Mouse (Mus musculus) limb, embryonic 15.5 days (tissue): ENCODE data around the gene Creb3l1. TPM values are rescaled to one million over a fixed set of nuclear protein-coding genes. Genes with fewer than 3 reads are reported as not detected.

Experiments
- ATAC-seq: fragments of 200-750 bp; cut with Nextera tagmentation; 2 replicates; pipeline ENCODE4 v1.8.0; 2017; ENCODE audit warnings: low read depth, moderate TSS enrichment; ENCODE audit not compliant: insufficient number of reproducible peaks, low FRiP score, low TSS enrichment
- H3K27ac ChIP-seq: fragments of 300-500 bp; sonication (generic); 2 replicates; pipeline ENCODE4 v1.5.1; 2015; ENCODE audit warnings: moderate library complexity, mild to moderate bottlenecking, inconsistent platforms
- H3K27me3 ChIP-seq: fragments of 300-500 bp; sonication (generic); 2 replicates; pipeline ENCODE4 v1.6.1; 2015; ENCODE audit warnings: inconsistent platforms
- H3K36me3 ChIP-seq: fragments of 300-500 bp; sonication (generic); 2 replicates; pipeline ENCODE4 v1.6.1; 2015; ENCODE audit warnings: inconsistent platforms
- H3K4me1 ChIP-seq: fragments of 300-500 bp; sonication (generic); 2 replicates; pipeline ENCODE4 v1.6.1; 2015; ENCODE audit warnings: inconsistent platforms
- H3K4me2 ChIP-seq: fragments of 300-500 bp; sonication (generic); 2 replicates; pipeline ENCODE4 v1.6.1; 2015; ENCODE audit warnings: mild to moderate bottlenecking, inconsistent platforms
- H3K4me3 ChIP-seq: fragments of 300-500 bp; sonication (generic); 2 replicates; pipeline ENCODE4 v1.5.1; 2015; ENCODE audit warnings: mild to moderate bottlenecking, inconsistent platforms
- H3K9ac ChIP-seq: fragments of 300-500 bp; sonication (generic); 2 replicates; pipeline ENCODE4 v1.6.1; 2015; ENCODE audit warnings: inconsistent platforms
- H3K9me3 ChIP-seq: fragments of 300-500 bp; sonication (generic); 2 replicates; pipeline ENCODE4 v1.6.1; 2016; ENCODE audit warnings: inconsistent platforms
- WGBS: fragments of 180-500 bp; shearing (Covaris S2); methylation state at CpG from one replicate; pipeline ENCODE4 v1.1.7; 2015; 5-methylcytosine and 5-hydroxymethylcytosine counted together
- polyA plus RNA-seq: library from polyadenylated mRNA; unstranded; fragments of >200 nt; fragmentation: Nextera tagmentation; extraction: Ambion mirVana; gene quantifications from 2 replicates; pipeline ENCODE4 v1.2.1, GENCODE M21; 2015

Creb3l1 gene
- polyA plus RNA-seq, 1 experiment from 2014 or later, result 30.4 TPM

DNA sequence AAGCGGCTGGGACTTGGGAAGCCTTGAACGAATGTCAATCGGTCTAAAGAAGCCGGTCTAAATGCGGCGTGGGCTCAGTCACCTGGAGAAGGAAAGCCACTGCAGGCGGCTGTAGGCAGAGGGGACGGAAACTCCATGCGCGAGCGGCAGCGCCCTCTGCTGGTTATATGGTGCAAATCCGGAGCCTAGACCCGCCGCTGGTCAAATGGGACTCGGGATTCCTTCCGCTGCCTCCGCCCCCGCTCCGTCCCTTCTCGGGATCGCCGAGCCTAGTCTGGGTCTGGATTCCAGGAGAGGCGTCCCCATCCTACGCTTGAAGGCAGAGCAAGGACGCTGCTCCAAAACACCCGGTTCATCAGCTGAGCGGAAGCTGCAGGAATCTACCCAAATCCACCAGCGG lies 34.2 kb upstream of the Creb3l1 start:
- 0 out of 2 replicates have a peak, but pooled peaks have one; percentile 36 for ATAC-seq
- H3K36me3 ChIP-seq, result no peaks in the 10 kb centered on the region

DNA sequence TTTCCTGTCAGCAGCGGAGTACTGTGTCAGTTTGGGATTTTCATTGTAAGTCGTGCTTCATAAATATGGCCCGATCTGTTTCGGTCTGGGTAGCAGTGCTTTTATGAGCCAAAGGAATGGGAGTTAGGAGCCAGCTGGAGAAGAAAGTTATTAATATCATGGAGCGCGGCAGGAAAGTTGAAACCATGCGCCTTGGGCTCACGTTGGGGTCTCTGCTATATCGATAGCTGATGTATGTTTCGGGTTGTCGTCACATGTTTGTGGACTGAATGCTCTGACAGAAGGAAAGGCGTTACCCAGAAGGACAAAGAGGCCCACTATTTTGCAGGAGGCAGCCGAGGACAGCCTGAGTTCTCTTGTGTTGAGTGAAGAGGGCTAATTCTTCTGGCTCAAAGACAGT lies 32.5 kb upstream of the Creb3l1 start:
- no peak overlapping the region for H3K9ac ChIP-seq
- no peaks in the 10 kb centered on the region for H3K36me3 ChIP-seq
- peaks cover 52% of the 10 kb centered on the region for H3K4me1 ChIP-seq
- H3K27me3 ChIP-seq, result peaks cover 22% of the 10 kb centered on the region
- no peak overlapping the region for H3K4me2 ChIP-seq
- H3K27ac ChIP-seq, result peak overlapping the region; percentile 98
- ATAC-seq, result no peak
- H3K9me3 ChIP-seq, result no peaks in the 10 kb centered on the region
- no peak overlapping the region for H3K4me3 ChIP-seq
- 36% methylated on average over 13 of the region's 13 CpGs for WGBS

More for the DNA sequence above, 34.2 kb upstream of the Creb3l1 start:
- Histone ChIP-seq H3K9ac (peak overlapping the region; percentile 56), H3K9me3 (no peaks in the 10 kb centered on the region), H3K27me3 (peaks cover 22% of the 10 kb centered on the region), H3K4me1 (peaks cover 46% of the 10 kb centered on the region), H3K27ac (peak overlapping the region; percentile 33; the same call in 1 of the 2 replicates), H3K4me3 (peak overlapping the region; percentile 61), H3K4me2 (peak overlapping the region; percentile 92)
- WGBS, result under 1% methylated on average over 29 of the region's 29 CpGs

DNA sequence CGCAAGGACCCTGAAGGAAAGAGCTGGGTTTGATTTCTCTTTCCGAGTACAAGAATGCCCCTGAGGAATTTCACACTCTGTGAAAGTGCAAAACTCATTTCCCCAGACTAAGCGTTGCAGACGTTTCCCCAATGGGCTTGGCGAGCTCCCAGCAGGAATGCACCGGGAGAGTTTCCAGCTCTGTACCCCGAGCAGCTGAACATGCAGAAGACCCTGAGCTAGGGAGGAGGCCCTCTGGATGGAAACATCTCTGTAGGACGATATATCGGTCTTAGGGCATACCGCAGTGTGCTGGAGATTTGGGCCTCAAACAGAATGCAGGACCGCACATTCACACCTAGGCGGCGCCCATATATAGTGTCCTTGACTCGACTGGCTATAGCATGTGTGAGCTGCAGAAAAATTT lies 31.5 kb upstream of the Creb3l1 start:
- H3K36me3 ChIP-seq, result no peaks in the 10 kb centered on the region
- WGBS, result under 1% methylated on average over 14 of the region's 14 CpGs
- H3K9ac ChIP-seq, result peak overlapping the region; percentile 33; the same call in 1 of the 2 replicates
- H3K4me2 ChIP-seq, result peak overlapping the region; percentile 70
- H3K4me3 ChIP-seq, result peak overlapping the region; percentile 37
- peak overlapping the region; percentile 98 for H3K27ac ChIP-seq
- H3K27me3 ChIP-seq, result peaks cover 21% of the 10 kb centered on the region
- H3K4me1 ChIP-seq, result peaks cover 52% of the 10 kb centered on the region
- ATAC-seq, result peak; percentile 43
- H3K9me3 ChIP-seq, result no peaks in the 10 kb centered on the region

DNA sequence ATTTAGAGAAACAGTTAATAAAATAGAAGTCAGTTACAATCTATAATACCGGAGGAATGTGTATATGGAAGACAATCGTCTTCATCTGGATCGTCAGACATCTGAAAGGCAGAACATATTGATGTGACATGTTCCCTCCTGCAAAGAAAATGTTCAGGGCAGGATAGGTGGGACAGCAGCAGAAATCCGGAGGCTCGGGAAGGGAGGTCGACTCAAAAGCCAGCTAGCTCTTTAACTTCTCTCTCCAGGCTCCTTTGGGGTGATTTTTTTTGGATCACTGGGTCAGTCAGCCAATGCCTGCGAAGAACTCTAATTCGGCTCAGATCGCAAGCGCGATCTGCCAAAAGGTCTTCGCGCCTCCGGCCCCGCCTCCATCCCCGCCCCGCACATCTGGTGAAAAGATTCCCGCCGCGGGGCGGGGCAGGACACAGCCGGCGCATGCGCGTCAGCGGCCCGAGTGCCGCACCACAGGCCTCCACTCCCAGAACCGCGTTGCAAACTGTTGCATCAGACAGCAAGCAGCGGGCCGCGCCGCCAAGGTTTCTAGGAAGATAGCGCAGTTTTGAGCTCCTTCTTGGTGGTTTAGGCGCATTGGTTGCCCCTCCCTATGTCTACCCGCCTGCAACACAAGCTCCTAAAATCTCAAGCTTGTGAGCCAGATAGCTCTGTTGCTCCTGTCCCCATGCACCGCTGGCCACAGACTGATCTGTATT lies 31.0 kb upstream of the Creb3l1 start:
- H3K9me3 ChIP-seq, result no peaks in the 10 kb centered on the region
- peak overlapping the region; percentile 98 for H3K27ac ChIP-seq
- H3K36me3 ChIP-seq, result no peaks in the 10 kb centered on the region
- peak; percentile 87 for ATAC-seq
- H3K4me3 ChIP-seq, result peak overlapping the region; percentile 37
- WGBS, result 2% methylated on average over 38 of the region's 38 CpGs
- H3K27me3 ChIP-seq, result peaks cover 15% of the 10 kb centered on the region
- peaks cover 50% of the 10 kb centered on the region for H3K4me1 ChIP-seq
- H3K4me2 ChIP-seq, result peak overlapping the region; percentile 70
- H3K9ac ChIP-seq, result peak overlapping the region; percentile 33; the same call in 1 of the 2 replicates

DNA sequence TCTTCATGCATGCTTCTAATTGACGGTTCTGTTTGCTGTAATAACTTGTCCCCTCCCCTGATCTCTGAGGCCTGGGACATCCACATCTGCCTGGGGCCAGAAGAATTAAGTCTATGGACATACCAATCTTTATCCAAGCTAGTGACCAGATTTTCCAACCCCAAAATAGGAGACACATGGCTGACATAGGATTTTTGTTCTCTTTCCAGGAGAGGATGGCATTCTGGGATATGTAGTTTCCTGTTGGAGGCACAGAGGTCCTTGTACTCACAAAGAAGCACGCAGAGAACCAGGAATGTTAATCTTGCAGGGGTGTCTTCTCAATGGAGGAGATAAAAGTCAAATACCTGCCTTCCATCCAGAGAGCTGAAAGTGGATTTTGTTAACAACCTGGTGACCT lies 28.5 kb upstream of the Creb3l1 start:
- Histone ChIP-seq H3K27me3 (no peaks in the 10 kb centered on the region), H3K27ac (peak overlapping the region; percentile 73)
- ATAC-seq, result no peak

DNA sequence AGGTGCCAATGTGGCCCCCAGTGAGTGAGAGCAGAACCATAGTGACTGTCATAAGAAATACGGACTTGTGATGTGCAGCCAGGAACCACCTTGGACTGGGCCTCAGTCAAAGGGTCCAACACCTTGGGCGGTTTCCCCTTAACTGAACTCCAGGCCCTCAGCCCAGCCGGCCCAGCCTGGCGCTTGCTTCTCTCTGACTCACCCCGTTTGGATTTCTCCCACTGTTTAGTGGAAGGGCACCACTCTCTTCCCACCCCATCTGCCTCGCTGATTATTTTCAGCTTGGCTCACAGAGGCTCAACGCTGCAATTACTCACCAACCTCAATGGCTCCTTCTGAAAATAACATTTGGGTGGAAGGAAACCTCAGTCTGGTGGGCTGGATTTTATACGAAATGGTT lies 27.9 kb upstream of the Creb3l1 start:
- peaks cover 28% of the 10 kb centered on the region for H3K4me1 ChIP-seq
- H3K9ac ChIP-seq, result no peak overlapping the region
- no peaks in the 10 kb centered on the region for H3K9me3 ChIP-seq
- H3K4me2 ChIP-seq, result no peak overlapping the region
- peak overlapping the region; percentile 73 for H3K27ac ChIP-seq
- no peak for ATAC-seq
- WGBS, result 64% methylated on average over 8 of the region's 8 CpGs
- no peaks in the 10 kb centered on the region for H3K36me3 ChIP-seq
- H3K27me3 ChIP-seq, result no peaks in the 10 kb centered on the region
- no peak overlapping the region for H3K4me3 ChIP-seq

More for the DNA sequence above, 28.5 kb upstream of the Creb3l1 start:
- Histone ChIP-seq H3K4me1 (peaks cover 29% of the 10 kb centered on the region), H3K4me3 (no peak overlapping the region), H3K9ac (no peak overlapping the region), H3K9me3 (no peaks in the 10 kb centered on the region), H3K36me3 (no peaks in the 10 kb centered on the region), H3K4me2 (no peak overlapping the region)
- 38% methylated on average over 2 of the region's 2 CpGs for WGBS

DNA sequence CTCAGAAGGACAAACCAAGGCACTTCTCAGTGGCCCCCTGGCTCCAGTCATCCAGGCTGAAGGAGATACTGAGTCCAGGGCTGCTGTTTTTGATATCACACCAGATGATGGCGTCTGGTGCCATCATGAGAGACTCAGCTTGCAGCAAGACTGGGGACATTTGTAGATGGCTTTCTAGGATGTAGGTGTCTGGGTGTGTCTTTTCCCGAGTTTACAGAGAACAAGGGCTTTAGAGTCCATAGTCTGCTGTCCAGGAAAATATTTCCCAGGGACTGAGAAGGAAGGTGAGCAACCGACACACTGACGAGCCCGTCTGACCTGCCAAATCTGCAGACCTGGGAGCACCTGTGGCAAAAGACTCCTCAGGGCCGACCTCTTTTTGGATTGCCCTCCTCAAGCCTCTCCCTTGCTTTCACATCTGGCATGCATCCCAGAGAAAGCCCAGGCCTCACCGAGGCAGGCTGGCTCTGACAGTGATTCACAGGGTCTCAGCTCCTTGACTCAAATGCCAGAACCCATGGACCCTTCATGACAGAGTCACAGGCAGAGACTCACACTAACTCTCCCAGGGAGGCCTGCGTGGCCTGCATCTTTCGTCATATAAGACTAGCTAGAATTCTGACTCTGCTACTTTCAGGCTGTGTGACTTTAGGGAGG lies 23.9 kb upstream of the Creb3l1 start:
- no peak for ATAC-seq
- Histone ChIP-seq H3K27me3 (no peaks in the 10 kb centered on the region), H3K9ac (no peak overlapping the region), H3K4me2 (no peak overlapping the region), H3K9me3 (no peaks in the 10 kb centered on the region), H3K27ac (no peak overlapping the region), H3K4me3 (no peak overlapping the region), H3K36me3 (no peaks in the 10 kb centered on the region), H3K4me1 (peaks cover 8% of the 10 kb centered on the region)
- 57% methylated on average over 9 of the region's 9 CpGs for WGBS

DNA sequence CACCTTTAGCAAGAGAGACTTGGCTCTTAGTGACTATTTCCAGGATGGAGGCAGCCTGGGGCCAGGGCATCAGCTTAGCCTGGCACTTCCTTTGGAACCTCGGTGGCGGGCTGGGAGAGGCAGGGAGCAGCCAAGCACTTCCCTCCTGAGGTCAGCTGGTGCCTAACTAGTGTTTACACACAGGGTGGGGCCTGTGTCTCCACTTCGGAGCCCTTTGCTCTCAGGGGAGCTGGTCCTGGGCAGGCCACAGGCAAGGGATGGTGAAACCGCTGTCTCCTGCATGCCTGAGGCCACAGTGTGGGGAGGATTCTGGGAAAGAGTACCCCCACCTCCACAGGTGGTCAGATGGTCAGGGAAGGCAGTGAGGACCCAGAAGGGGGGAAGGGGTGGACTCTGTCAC lies 23.3 kb upstream of the Creb3l1 start:
- no peaks in the 10 kb centered on the region for H3K27me3 ChIP-seq
- no peak overlapping the region for H3K4me2 ChIP-seq
- H3K27ac ChIP-seq, result no peak overlapping the region
- H3K9me3 ChIP-seq, result no peaks in the 10 kb centered on the region
- H3K36me3 ChIP-seq, result no peaks in the 10 kb centered on the region
- peaks cover 3% of the 10 kb centered on the region for H3K4me1 ChIP-seq
- H3K9ac ChIP-seq, result no peak overlapping the region
- 0 out of 2 replicates have a peak, but pooled peaks have one; percentile 40 for ATAC-seq
- no peak overlapping the region for H3K4me3 ChIP-seq
- 26% methylated on average over 4 of the region's 4 CpGs for WGBS

DNA sequence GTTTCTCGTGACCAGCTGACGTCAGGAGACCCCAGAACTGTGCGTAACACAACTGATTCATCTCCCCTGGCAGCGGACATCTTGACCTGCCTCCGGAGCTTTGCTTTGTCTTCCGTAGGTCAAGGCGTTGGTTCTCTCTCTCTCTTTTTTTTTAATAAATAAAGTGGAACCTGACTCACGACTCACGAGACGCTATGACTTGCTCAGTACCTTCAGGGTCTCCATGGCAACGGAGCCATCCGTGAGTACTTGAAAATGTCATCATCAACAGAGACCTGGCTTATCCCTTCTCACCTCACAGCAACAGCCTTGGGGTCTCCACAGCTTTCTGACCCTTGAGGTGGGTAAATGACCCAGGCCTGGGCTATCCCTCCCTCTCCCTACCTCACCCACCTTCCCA lies 19.0 kb upstream of the Creb3l1 start:
- H3K27me3 ChIP-seq, result no peaks in the 10 kb centered on the region
- 88% methylated on average over 12 of the region's 12 CpGs for WGBS
- H3K9ac ChIP-seq, result no peak overlapping the region

DNA sequence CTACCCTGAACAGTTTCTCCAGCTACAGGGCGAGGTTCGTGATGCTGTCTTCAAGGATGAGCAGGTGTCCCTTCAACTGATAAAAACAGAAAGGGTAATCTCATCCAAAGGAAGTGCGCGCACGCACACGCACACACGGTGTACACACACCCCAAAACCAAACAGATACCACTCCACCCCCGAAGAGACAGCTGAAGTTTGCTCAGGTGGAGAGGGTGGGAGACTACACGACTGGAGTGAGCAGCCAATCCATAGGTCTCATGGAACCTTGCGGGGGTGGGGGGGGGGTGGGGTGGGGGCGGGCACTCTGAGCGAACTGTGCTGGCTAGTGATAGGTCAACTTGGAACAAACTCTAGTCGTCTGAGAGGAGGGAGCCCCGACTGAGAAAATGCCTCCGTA lies 17.2 kb upstream of the Creb3l1 start:
- Histone ChIP-seq H3K27me3 (no peaks in the 10 kb centered on the region), H3K9me3 (no peaks in the 10 kb centered on the region), H3K4me2 (no peak overlapping the region), H3K4me1 (no peaks in the 10 kb centered on the region), H3K36me3 (no peaks in the 10 kb centered on the region), H3K27ac (no peak overlapping the region), H3K9ac (no peak overlapping the region), H3K4me3 (no peak overlapping the region)
- no peak for ATAC-seq
- 78% methylated on average over 13 of the region's 15 CpGs for WGBS

More for the DNA sequence above, 19.0 kb upstream of the Creb3l1 start:
- Histone ChIP-seq H3K4me3 (no peak overlapping the region), H3K36me3 (no peaks in the 10 kb centered on the region), H3K9me3 (no peaks in the 10 kb centered on the region), H3K4me2 (no peak overlapping the region), H3K4me1 (peaks cover 3% of the 10 kb centered on the region), H3K27ac (no peak overlapping the region)
- ATAC-seq, result no peak

DNA sequence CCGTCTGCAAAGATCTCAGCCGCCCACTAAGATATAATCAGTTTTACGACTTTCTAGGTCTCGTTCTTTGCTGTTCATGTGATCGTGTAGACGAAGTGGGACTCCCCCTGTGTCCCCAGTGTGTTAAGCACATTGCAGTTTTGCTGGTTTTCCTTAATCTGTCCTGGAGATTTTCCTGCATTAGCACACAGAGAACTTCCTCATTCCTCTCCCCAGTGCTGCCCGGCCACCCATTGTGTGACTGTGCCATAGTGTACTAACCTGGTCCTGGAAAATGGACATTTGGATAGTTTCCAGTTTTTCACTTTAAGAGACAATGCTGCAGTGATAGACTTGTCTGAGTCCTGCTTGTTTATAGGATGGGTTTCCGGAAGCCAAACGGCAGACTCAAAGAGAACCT lies 10.0 kb upstream of the Creb3l1 start:
- Histone ChIP-seq H3K4me2 (no peak overlapping the region), H3K36me3 (no peaks in the 10 kb centered on the region), H3K27me3 (no peaks in the 10 kb centered on the region), H3K4me1 (peaks cover 4% of the 10 kb centered on the region; the same call in 1 of the 2 replicates), H3K4me3 (no peak overlapping the region), H3K27ac (no peak overlapping the region), H3K9ac (no peak overlapping the region), H3K9me3 (no peaks in the 10 kb centered on the region)
- ATAC-seq, result no peak
- WGBS, result 47% methylated on average over 9 of the region's 9 CpGs

DNA sequence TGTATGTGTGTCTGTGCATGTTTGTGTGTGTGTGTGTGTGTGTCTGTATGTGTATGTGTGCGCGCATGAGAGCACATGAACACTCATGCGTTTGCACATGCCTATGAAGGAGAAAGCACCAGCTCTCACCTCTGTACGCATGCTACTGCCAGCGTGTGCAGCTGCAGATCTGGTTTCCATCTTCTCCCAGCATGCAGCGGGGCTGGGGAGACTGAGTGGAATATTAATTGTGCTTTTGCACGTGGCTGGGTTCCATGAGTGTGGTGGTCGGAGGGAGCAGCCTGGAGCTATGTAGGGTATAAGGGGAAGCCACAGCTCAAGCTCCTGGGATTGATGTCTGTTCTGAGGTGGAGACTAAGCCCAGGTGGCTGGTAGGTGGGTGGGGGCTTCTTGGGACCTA lies 6.3 kb upstream of the Creb3l1 start:
- no peak overlapping the region for H3K4me2 ChIP-seq
- no peak overlapping the region for H3K9ac ChIP-seq
- no peak overlapping the region for H3K27ac ChIP-seq
- peaks cover 6% of the 10 kb centered on the region; the same call in 1 of the 2 replicates for H3K4me1 ChIP-seq
- 43% methylated on average over 8 of the region's 8 CpGs for WGBS
- no peak overlapping the region for H3K4me3 ChIP-seq
- no peak for ATAC-seq
- no peaks in the 10 kb centered on the region for H3K9me3 ChIP-seq
- H3K36me3 ChIP-seq, result no peaks in the 10 kb centered on the region
- peaks cover 6% of the 10 kb centered on the region; the same call in 1 of the 2 replicates for H3K27me3 ChIP-seq
